Mouse (Mus musculus) G1E (cell line): ENCODE measurements around the gene Ms4a10.

Experiments used
- CTCF ChIP-seq: IDR thresholded peaks from 2 replicates; pipeline ENCODE4 v1.5.1; 2012; ENCODE audit warnings: low read depth, low read length, inconsistent platforms, mixed read lengths
- GATA1 ChIP-seq: IDR thresholded peaks from 2 replicates; pipeline ENCODE4 v1.6.1; 2012; ENCODE audit warnings: borderline replicate concordance, low read length, inconsistent platforms, mixed read lengths
- TAL1 ChIP-seq: conservative IDR thresholded peaks from 2 replicates; pipeline ENCODE4 v1.6.1; 2012; ENCODE audit warnings: low read depth, low read length, inconsistent platforms, mixed read lengths

GRCm38 (mm10) chr19:10914291-10914690 is 60.2 kb downstream of the Ms4a10 start:
- no peak for TF ChIP-seq CTCF
- TF ChIP-seq TAL1 = no peak
- no peak for TF ChIP-seq GATA1
